Mouse (Mus musculus): ENCODE results near the gene Fsd2.
A peak's percentile ranks its signal among the peaks of the same experiment; 100 is the strongest.

Gene Fsd2

DNA sequence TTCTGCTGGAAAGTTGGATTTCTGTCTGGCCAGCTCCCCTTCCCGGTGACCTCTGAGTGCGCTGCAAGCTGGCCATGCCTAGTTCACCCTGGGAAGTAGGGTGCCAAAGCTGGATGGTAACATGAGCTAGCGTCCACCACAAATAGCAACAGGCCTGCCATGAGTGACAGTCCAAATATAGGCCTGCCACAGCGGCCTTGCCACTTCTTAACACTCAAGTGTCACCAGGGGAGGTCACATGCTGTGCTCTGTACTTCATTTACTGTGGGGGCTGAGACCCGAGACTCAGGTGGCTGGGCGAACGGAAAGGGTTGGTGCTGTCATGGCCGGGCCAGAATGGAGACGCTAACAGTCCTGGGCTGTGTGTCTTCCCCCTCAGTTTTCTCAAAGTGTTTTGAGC lies at the start of gene Fsd2:
Gene Fsd2, minus strand, starts transcription at position 53 of the 400 bp plus-strand sequence.
- DNase-seq (ENCODE audit: low read depth, low spot score), result no peak

DNA sequence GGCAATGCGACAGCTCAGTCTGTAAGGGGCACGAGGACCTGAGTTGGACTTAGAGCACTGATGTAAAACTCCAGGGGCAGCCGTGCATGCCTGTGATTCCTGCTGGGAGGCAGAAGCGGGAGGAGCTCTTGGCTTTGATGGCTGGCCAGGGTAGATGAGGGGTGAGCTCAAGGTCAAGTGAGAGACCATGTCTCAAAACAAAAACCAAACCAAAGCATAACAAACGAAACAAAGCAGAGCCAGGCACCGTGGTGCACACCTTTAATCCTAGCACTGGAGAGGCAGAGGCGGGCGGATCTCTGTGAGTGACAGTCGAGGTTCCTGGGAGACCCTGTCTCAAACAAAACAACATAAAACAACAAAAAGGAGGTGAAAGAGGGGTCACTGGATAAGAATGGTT lies 48.3 kb upstream of the Fsd2 start:
- DNase-seq (ENCODE audit: low read depth, low spot score), result no peak

GRCm38 (mm10) chr7:81612856-81613635 lies 46.3 kb upstream of the Fsd2 start:
- DNase-seq (ENCODE audit: low read depth, low spot score), result no peak

DNA sequence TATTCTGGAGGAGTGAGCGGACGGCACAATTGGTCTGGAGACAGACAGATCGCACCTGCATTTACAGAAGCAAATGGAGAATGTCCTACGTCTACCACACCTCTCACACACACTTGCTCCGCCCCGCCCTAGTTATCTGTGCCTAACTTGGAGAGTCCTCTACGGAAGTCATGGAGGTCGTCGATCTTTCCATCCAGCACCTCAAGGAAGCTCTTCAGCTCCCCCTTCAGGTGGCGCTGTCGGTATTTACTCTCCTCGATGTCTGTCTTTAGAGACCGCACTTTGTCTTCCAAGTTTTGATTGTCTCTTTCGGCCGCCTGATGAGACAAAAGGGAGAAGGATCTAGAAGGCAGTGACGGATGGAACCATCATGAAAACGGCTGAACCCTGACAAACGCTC lies 43.4 kb upstream of the Fsd2 start:
- peak; percentile 49 for DNase-seq (ENCODE audit: low read depth, low spot score)

GRCm38 (mm10) chr7:81606452-81606851 lies 39.7 kb upstream of the Fsd2 start:
- DNase-seq (ENCODE audit: low read depth, low spot score), result peak; percentile 25

- DNase-seq (ENCODE audit: low read depth, low spot score), result no peak
Observed at GRCm38 (mm10) chr7:81605489-81605888, 38.7 kb upstream of the Fsd2 start.

- DNase-seq (ENCODE audit: low read depth, low spot score), result no peak
Observed at GRCm38 (mm10) chr7:81604991-81605390, 38.2 kb upstream of the Fsd2 start.

DNA sequence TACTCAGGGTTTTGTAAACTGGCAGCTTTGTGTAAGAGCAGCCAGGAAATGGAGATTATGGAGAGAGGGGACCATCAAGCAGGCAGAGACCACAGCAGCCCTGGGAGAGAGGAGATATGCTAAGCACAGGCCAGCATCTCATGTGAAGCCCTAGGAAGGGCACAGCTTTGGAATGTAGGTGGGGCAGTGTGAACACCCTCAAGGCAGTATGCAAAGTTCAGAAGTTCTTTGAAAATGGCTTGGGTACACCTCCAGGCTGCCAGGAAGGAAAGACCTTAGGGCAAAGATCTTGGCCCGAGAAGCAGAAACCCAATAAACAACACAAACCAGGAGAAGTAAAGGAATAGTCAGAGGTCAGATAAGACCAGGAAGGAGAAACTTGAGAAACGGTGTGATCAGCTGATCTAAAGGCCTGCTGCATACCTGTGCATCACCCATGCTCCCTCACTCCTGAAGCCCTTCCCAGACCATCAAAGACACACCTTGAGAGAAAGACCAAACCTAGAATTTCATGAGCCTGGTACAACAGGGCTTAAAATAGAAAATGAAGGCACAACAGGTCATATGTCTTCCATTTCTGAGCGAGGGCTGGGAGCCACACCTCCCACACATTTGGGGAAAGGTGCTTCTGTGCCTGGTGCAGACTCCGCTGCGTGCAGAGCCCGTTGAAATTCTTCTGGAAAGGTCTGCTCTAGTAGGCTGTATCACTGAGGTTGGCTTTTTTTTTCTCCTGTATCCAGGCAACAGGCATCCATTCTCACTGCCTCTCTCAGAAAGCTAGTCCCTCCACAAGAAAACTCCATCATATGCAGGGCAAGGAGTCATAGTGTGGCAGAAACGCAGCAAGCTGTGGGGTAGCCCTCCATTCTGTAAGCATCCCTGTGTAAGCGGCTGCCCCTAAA lies 32.9 kb upstream of the Fsd2 start:
- peak; percentile 78 for DNase-seq (ENCODE audit: low read depth, low spot score)

DNA sequence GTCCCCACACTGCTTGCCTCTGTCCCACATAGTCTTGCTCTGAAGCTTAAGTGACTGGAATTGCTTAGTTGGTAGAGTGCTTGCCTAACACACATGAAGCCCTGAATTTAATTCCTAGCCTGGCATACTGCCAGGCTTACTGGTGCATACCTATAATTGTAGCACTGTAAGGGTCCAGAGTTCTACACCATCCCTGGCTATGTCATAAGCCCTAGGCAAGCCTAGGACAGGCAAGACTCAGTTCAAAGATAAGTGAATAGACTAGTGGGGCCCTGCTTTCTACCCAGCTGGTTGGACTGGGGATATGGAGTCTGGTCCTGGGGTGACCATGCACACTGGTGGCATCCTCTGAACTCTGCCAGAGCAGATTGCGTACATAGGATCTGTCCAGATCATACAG lies 30.9 kb upstream of the Fsd2 start:
- no peak for DNase-seq (ENCODE audit: low read depth, low spot score)

GRCm38 (mm10) chr7:81596086-81596485 lies 29.3 kb upstream of the Fsd2 start:
- DNase-seq (ENCODE audit: low read depth, low spot score), result no peak

GRCm38 (mm10) chr7:81595056-81595455 lies 28.3 kb upstream of the Fsd2 start:
- peak; percentile 67 for DNase-seq (ENCODE audit: low read depth, low spot score)

- DNase-seq (ENCODE audit: low read depth, low spot score), result no peak
Observed at GRCm38 (mm10) chr7:81593387-81593786, 26.6 kb upstream of the Fsd2 start.

GRCm38 (mm10) chr7:81592686-81593085 lies 25.9 kb upstream of the Fsd2 start:
- no peak for DNase-seq (ENCODE audit: low read depth, low spot score)

DNA sequence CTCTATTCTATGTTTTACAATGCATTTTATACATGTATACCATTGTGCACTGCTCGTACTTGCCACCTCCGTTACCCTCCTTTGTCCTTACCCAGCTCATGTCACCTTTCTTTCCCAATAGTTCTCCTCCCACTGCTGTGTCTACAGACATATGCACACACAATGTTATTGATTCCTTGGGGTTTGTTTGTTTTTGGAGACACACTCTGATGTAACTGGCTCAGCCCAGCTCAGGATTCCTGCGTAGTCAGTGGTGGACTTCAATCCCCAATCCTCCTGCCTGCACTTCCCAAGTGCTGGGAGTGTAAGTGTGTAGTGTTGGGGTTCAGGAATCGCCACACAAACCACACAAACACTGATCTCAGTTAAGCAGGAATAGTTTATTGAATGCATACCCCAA lies 20.5 kb upstream of the Fsd2 start:
- no peak for DNase-seq (ENCODE audit: low read depth, low spot score)

GRCm38 (mm10) chr7:81585326-81585725 lies 18.6 kb upstream of the Fsd2 start:
- no peak for DNase-seq (ENCODE audit: low read depth, low spot score)

- no peak for DNase-seq (ENCODE audit: low read depth, low spot score)
Observed at GRCm38 (mm10) chr7:81583512-81583911, 16.8 kb upstream of the Fsd2 start.

- no peak for DNase-seq (ENCODE audit: low read depth, low spot score)
Observed at GRCm38 (mm10) chr7:81579312-81579711, 12.6 kb upstream of the Fsd2 start.

DNA sequence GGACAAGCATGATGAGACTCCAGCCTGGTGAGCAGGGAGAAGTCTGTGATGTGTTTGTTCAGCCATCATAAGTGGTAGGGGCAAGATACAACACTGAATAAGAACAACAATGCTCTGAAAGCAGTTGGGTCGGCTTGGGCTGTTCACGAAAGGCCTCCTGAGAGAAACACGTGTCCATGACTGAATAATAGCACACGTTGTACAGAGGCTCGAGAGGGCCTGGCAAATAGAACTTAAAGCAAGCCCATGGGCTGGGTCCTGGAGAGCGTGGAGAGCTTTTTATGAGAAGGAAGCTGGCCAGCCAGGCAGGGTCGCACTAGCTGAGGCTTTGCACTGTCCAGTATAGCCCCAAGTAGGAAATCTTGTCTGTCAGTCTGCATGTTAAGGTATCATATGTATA lies 11.7 kb upstream of the Fsd2 start:
- DNase-seq (ENCODE audit: low read depth, low spot score), result no peak

GRCm38 (mm10) chr7:81577872-81578271 lies 11.1 kb upstream of the Fsd2 start:
- DNase-seq (ENCODE audit: low read depth, low spot score), result no peak

DNA sequence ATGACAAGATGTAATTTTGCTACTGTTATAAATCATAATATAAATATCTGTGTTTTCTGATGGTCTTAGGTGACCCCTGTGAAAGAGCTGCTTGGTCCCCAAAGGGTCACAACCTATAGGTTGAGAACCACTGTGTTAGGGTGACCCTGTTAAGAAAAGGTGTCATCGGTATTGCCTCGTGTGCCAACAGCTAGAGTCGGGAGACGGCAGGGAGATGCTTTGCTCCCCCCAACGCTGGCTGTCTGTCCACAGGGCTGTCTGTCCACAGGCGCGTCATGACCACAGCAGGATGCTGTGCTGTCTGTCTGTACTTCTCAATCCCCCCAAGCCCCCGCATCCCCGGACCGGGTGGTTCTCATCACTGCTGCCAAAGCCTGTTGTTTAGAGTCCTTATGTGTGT lies 8.9 kb upstream of the Fsd2 start:
- DNase-seq (ENCODE audit: low read depth, low spot score), result no peak

- no peak for DNase-seq (ENCODE audit: low read depth, low spot score)
Observed at GRCm38 (mm10) chr7:81573821-81574220, 7.1 kb upstream of the Fsd2 start.

DNA sequence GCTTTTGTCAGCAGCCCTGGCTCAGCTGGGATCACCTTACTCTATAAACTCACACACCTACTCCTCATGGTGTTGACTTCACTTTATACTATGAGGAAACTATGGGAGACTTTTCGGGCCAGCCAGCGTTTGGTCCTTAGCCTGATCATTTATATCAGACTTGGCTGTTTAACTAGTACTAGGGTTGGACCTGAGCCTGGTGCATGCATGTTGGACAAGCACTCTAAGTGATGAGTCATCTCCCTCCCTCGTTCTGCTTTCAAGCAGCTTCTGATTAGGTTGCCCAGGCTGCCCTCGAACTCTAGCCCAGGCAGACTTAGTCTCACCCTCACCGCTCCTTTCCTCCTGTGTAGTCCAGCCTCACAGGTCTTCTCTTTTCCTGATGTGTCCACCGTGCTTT lies 6.7 kb upstream of the Fsd2 start:
- peak; percentile 81 for DNase-seq (ENCODE audit: low read depth, low spot score)

Data from brain, adult 2 months (tissue).